Mouse (Mus musculus) forebrain, embryonic 11.5 days (tissue): Measurements from ENCODE around the gene Sost. TPM values are rescaled to one million over a fixed set of nuclear protein-coding genes. Genes with fewer than 3 reads are reported as not detected.

ENCODE experiments used
- ATAC-seq: fragments of 200-750 bp; cut with Nextera tagmentation; replicated peaks from 2 replicates; pipeline ENCODE4 v1.8.0; 2017; ENCODE audit warnings: moderate TSS enrichment; ENCODE audit not compliant: low FRiP score
- DNase-seq: peaks from one replicate; pipeline ENCODE4 v3.0.0-alpha.2; 2017; ENCODE audit warnings: low spot score
- H3K27ac ChIP-seq: fragments of 300-500 bp; sonication (generic); 2 replicates; pipeline ENCODE4 v1.5.1; 2014; ENCODE audit warnings: low read depth, low read length
- H3K27me3 ChIP-seq: fragments of 300-500 bp; sonication (generic); 2 replicates; pipeline ENCODE4 v1.6.1; 2014; ENCODE audit warnings: mild to moderate bottlenecking, low read length, mixed read lengths; ENCODE audit not compliant: control insufficient read depth, insufficient read depth
- H3K36me3 ChIP-seq: fragments of 300-500 bp; sonication (generic); 2 replicates; pipeline ENCODE4 v1.6.1; 2014; ENCODE audit warnings: mild to moderate bottlenecking, low read length, moderate library complexity, mixed read lengths; ENCODE audit not compliant: control insufficient read depth, insufficient read depth
- H3K4me1 ChIP-seq: fragments of 300-500 bp; sonication (generic); replicated peaks from 2 replicates; pipeline ENCODE4 v1.6.1; 2014; ENCODE audit warnings: low read length, mixed read lengths; ENCODE audit not compliant: control insufficient read depth, insufficient read depth
- H3K4me2 ChIP-seq: fragments of 300-500 bp; sonication (generic); 2 replicates; pipeline ENCODE4 v1.6.1; 2014; ENCODE audit warnings: low read depth, mild to moderate bottlenecking, low read length, moderate library complexity, mixed read lengths; ENCODE audit not compliant: severe bottlenecking
- H3K4me3 ChIP-seq: fragments of 300-500 bp; sonication (generic); 2 replicates; pipeline ENCODE4 v1.5.1; 2014; ENCODE audit warnings: low read depth, low read length
- H3K9ac ChIP-seq: fragments of 300-500 bp; sonication (generic); 2 replicates; pipeline ENCODE4 v1.6.1; 2014; ENCODE audit warnings: low read length
- H3K9me3 ChIP-seq: fragments of 300-500 bp; sonication (generic); 2 replicates; pipeline ENCODE4 v1.6.1; 2016; ENCODE audit warnings: low read length, mixed read lengths; ENCODE audit not compliant: control insufficient read depth
- WGBS: fragments of 180-500 bp; shearing (Covaris S2); extraction: QIAGEN DNeasy Blood & Tissue Kit; methylation state at CpG from one replicate; pipeline ENCODE4 v1.1.7; 2014; 5-methylcytosine and 5-hydroxymethylcytosine counted together
- polyA plus RNA-seq: library from polyadenylated mRNA; unstranded; fragments of >200 nt; fragmentation: Nextera tagmentation; extraction: Ambion mirVana; gene quantifications from 2 replicates; pipeline ENCODE4 v1.2.1, GENCODE M21; 2014

The Sost gene
- polyA plus RNA-seq, 1 experiment from 2014 or later = not detected

GRCm38 (mm10) chr11:101918609-101919008 is 48.2 kb downstream of the Sost start:
- no peaks in the 10 kb centered on the region for H3K27me3 ChIP-seq
- no peaks in the 10 kb centered on the region for H3K9me3 ChIP-seq
- H3K27ac ChIP-seq = no peak overlapping the region
- DNase-seq (no peak), ATAC-seq (no peak)
- no peaks in the 10 kb centered on the region for H3K4me1 ChIP-seq
- no peaks in the 10 kb centered on the region for H3K36me3 ChIP-seq
- no peak overlapping the region for H3K4me2 ChIP-seq
- no peak overlapping the region for H3K4me3 ChIP-seq
- no peak overlapping the region for H3K9ac ChIP-seq
- WGBS = 66% methylated on average over 3 of the region's 3 CpGs

- H3K27me3 ChIP-seq = no peaks in the 10 kb centered on the region
- no peaks in the 10 kb centered on the region for H3K36me3 ChIP-seq
- DNase-seq (no peak), ATAC-seq (no peak)
- no peaks in the 10 kb centered on the region for H3K9me3 ChIP-seq
- H3K4me1 ChIP-seq = no peaks in the 10 kb centered on the region
- H3K9ac ChIP-seq = no peak overlapping the region
- no peak overlapping the region for H3K4me3 ChIP-seq
- H3K4me2 ChIP-seq = no peak overlapping the region
- no peak overlapping the region for H3K27ac ChIP-seq
- WGBS = 68% methylated on average over 3 of the region's 3 CpGs
Observed at GRCm38 (mm10) chr11:101916772-101917171, 50.0 kb downstream of the Sost start.

- Histone ChIP-seq H3K36me3 (no peaks in the 10 kb centered on the region), H3K9ac (no peak overlapping the region), H3K4me1 (no peaks in the 10 kb centered on the region), H3K4me2 (no peak overlapping the region), H3K4me3 (no peak overlapping the region), H3K9me3 (no peaks in the 10 kb centered on the region), H3K27ac (no peak overlapping the region), H3K27me3 (peaks cover 2% of the 10 kb centered on the region; the same call in 1 of the 2 replicates)
- ATAC-seq = no peak
- no peak for DNase-seq
- WGBS = 61% methylated on average over 8 of the region's 8 CpGs
Observed at GRCm38 (mm10) chr11:101913591-101913990, 53.2 kb downstream of the Sost start.

Other genes with a start within 250 kb of the Sost start
- 43.6 and 46.4 TPM in 2 replicates for gene Dhx8, start 234.1 kb downstream of the Sost start, polyA plus RNA-seq
- gene Etv4, start 181.6 kb downstream of the Sost start, polyA plus RNA-seq = 7.6 and 10.4 TPM in 2 replicates
- 0.21 TPM in 1 of 2 replicates, not detected in the other for gene Meox1, start 72.6 kb downstream of the Sost start, polyA plus RNA-seq
- gene Cfap97d1, start 17.3 kb upstream of the Sost start, polyA plus RNA-seq = not detected in 2 replicates
- 10.4 and 11.6 TPM in 2 replicates for gene Dusp3, start 20.0 kb upstream of the Sost start, polyA plus RNA-seq
- 22.1 and 24.1 TPM in 2 replicates for gene Mpp3, start 61.4 kb upstream of the Sost start, polyA plus RNA-seq
- 0.20 and 0.37 TPM in 2 replicates for gene Cd300lg, start 74.5 kb upstream of the Sost start, polyA plus RNA-seq
- gene Mpp2, start 121.5 kb upstream of the Sost start, polyA plus RNA-seq = 18.2 and 19.6 TPM in 2 replicates
- not detected in 2 replicates for gene Ppy, start 134.3 kb upstream of the Sost start, polyA plus RNA-seq
- gene Pyy, start 140.8 kb upstream of the Sost start, polyA plus RNA-seq = not detected in 2 replicates
- gene Nags, start 178.5 kb upstream of the Sost start, polyA plus RNA-seq = not detected in 2 replicates
- 35.7 and 38.9 TPM in 2 replicates for gene Tmem101, start 189.4 kb upstream of the Sost start, polyA plus RNA-seq
- 73.2 and 78.7 TPM in 2 replicates for gene Lsm12, start 218.3 kb upstream of the Sost start, polyA plus RNA-seq
- gene G6pc3, start 222.6 kb upstream of the Sost start, polyA plus RNA-seq = 30.6 and 32.2 TPM in 2 replicates